Mouse (Mus musculus) thymus, postnatal 36 days (tissue): ENCODE results near the gene Ces3a.
"Not testable (repeated sequence)": the region's sequence is repeated elsewhere in the genome, so short reads cannot be mapped to it uniquely, and the experiment has no call there.

Experiments used
- DNase-seq, 2 experiments: peaks; one replicate each; pipeline ENCODE4 v3.0.0; 2022; ENCODE audit warnings: mixed read lengths in 2 of 2

Ces3a gene

DNA sequence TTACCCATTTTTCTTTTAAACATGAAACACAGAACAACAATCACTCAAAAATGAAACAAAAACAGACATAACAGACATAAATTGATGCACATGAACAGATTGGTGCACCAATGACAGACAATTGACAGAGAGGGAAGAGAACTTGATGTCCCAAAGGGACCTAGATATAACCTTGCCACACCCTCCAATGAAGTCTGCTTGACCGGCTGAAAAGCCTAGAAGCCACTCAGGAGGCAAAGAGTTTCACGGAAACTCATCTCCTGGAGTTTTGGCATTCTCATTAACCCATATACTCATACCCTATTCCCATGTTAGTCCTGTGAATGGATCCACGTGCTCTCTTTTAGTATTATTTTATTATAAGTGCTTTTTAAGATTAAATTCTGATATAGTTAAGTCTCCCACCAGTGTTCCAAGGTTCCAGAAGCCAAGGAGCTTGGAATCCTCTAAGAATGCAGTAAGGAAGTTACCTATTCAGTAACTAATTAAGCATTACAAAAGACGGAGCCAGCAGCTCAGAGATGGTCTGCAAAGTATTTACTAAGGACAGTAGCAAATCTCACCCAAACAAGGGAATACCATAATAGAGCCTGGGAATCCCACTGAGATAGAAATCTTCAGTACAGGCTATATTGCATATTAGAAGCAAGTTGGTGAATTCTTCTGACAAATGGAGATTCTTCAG lies 53.8 kb downstream of the Ces3a start:
- not testable (repeated sequence) for DNase-seq

DNA sequence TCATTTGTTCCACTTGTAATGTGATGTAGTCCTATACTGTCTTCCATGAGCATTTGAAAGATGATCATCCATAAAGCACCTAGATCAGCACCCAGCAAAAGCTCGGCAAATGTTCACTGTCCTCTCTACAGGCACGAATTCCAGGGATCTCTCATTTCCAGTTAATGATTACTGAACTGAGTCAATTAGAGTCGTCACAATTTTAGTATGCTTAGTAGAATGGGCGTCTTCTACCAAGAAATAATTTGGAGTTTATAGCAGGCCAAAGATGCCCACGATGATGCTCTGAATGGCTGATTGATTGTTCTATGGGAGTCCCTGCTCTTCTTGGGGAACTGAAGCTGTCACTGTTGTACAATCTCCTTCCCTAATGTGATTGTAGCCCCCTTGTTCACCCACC lies 55.3 kb downstream of the Ces3a start:
- DNase-seq = not testable (repeated sequence)

DNA sequence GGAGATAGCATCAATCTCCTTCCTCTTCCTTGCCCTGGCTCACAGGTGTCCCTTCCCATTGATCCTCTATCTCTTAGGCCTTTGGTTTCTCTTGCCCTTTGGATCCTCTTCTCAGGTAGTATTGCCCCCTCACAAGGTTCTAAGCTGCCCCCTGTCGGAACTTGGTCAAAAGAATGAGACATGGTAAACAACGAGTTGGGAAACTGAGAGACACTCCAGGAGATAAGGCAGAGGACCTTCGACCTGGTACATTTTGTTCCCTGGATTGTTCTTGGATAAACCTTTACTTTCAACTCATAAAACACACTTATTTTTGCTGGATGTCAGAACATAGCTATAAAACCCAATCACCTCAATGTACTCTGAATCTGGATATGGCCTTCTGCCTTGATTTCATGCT lies 55.8 kb downstream of the Ces3a start:
- no peak for DNase-seq
